Mouse (Mus musculus) stomach, postnatal 0 days (tissue): ENCODE results near the gene Duox2. TPM values are rescaled to one million over a fixed set of nuclear protein-coding genes. Genes with fewer than 3 reads are reported as not detected.

Source experiments
- ATAC-seq: fragments of 200-750 bp; cut with Nextera tagmentation; 2 replicates; pipeline ENCODE4 v1.8.0; 2017; ENCODE audit not compliant: low FRiP score, low TSS enrichment
- DNase-seq: peaks from one replicate; pipeline ENCODE4 v3.0.0-alpha.2; 2016; ENCODE audit warnings: low spot score
- H3K27ac ChIP-seq: fragments of 300-500 bp; sonication (generic); replicated peaks from 2 replicates; pipeline ENCODE4 v1.5.1; 2014; ENCODE audit warnings: mild to moderate bottlenecking, control low read depth
- H3K27me3 ChIP-seq: fragments of 300-500 bp; sonication (generic); 2 replicates; pipeline ENCODE4 v1.6.1; 2014; ENCODE audit warnings: low read length; ENCODE audit not compliant: control insufficient read depth, insufficient read depth
- H3K36me3 ChIP-seq: fragments of 300-500 bp; sonication (generic); 2 replicates; pipeline ENCODE4 v1.6.1; 2014; ENCODE audit warnings: low read length, mixed read lengths; ENCODE audit not compliant: control insufficient read depth, insufficient read depth
- H3K4me1 ChIP-seq: fragments of 300-500 bp; sonication (generic); replicated peaks from 2 replicates; pipeline ENCODE4 v1.6.1; 2014; ENCODE audit warnings: antibody characterized with exemption; ENCODE audit not compliant: control insufficient read depth, insufficient read depth
- H3K4me2 ChIP-seq: fragments of 300-500 bp; sonication (generic); replicated peaks from 2 replicates; pipeline ENCODE4 v1.6.1; 2014; ENCODE audit warnings: low read depth, mild to moderate bottlenecking, control low read depth, moderate library complexity
- H3K4me3 ChIP-seq: fragments of 300-500 bp; sonication (generic); 2 replicates; pipeline ENCODE4 v1.5.1; 2014; ENCODE audit warnings: low read depth, low read length, control low read depth
- H3K9ac ChIP-seq: fragments of 300-500 bp; sonication (generic); 2 replicates; pipeline ENCODE4 v1.6.1; 2014; ENCODE audit warnings: mild to moderate bottlenecking, low read length, control low read depth, mixed read lengths
- H3K9me3 ChIP-seq: fragments of 300-500 bp; sonication (generic); 2 replicates; pipeline ENCODE4 v1.6.1; 2016; ENCODE audit warnings: low read length; ENCODE audit not compliant: control insufficient read depth
- CTCF ChIP-seq: IDR thresholded peaks from 2 replicates; pipeline ENCODE4 v1.5.1; 2016; ENCODE audit warnings: antibody characterized with exemption, low read depth, mild to moderate bottlenecking, moderate library complexity
- EP300 ChIP-seq: optimal IDR thresholded peaks from 2 replicates; pipeline ENCODE3; 2016; ENCODE audit warnings: antibody characterized with exemption
- WGBS: fragments of 180-500 bp; shearing (Covaris S2); extraction: QIAGEN DNeasy Blood & Tissue Kit; methylation state at CpG from one replicate; pipeline ENCODE4 v1.1.7; 2014; 5-methylcytosine and 5-hydroxymethylcytosine counted together
- polyA plus RNA-seq: library from polyadenylated mRNA; unstranded; fragments of >200 nt; fragmentation: Nextera tagmentation; extraction: Ambion mirVana; gene quantifications from 2 replicates; pipeline ENCODE4 v1.2.1, GENCODE M21; 2015

Gene Duox2
- polyA plus RNA-seq, 1 experiment from 2014 or later = 15.2 TPM

GRCm38 (mm10) chr2:122241226-122241625, 57.0 kb downstream of the Duox2 start:
- Histone ChIP-seq H3K36me3 (no peaks in the 10 kb centered on the region), H3K27me3 (no peaks in the 10 kb centered on the region), H3K4me2 (no peak overlapping the region), H3K27ac (no peak overlapping the region), H3K9ac (no peak overlapping the region), H3K9me3 (no peaks in the 10 kb centered on the region), H3K4me3 (no peak overlapping the region), H3K4me1 (no peaks in the 10 kb centered on the region)
- no peak for DNase-seq
- no peak for ATAC-seq
- TF ChIP-seq EP300 = no peak
- WGBS = 89% methylated on average over 4 of the region's 4 CpGs

- Histone ChIP-seq H3K36me3 (no peaks in the 10 kb centered on the region), H3K4me1 (no peaks in the 10 kb centered on the region), H3K4me2 (no peak overlapping the region), H3K27ac (no peak overlapping the region), H3K27me3 (no peaks in the 10 kb centered on the region), H3K4me3 (no peak overlapping the region), H3K9ac (no peak overlapping the region), H3K9me3 (no peaks in the 10 kb centered on the region)
- no peak for DNase-seq
- ATAC-seq = no peak
- no peak for TF ChIP-seq EP300
Observed at GRCm38 (mm10) chr2:122240735-122241134, 57.5 kb downstream of the Duox2 start.

DNA sequence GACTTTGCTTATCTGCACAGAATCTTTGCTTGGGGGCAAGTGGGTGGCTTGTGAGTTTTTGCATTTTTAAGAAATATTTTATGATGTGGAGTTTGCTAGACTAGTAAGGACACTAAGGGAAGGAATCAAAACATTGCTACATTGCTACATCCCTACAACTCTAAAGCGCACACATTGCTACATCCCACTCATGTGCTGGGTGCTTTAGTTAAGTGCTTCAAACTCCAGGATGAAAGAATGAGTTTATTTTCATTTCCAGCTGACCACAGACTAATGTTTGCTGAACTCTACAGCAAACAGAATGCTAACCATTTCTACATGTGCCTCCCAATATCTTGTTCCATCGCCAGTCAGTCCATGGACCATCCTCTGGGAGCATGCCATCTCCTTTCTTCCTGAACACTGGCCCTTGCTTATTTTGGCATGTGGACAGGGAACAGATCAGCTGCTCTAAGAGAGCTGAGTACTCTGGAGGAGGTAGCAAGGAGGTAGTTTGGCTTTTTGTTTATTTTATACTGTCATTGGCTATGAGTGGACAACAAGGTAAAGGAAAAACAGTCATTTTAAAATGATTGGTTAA, 60.3 kb downstream of the Duox2 start:
- Histone ChIP-seq H3K27ac (no peak overlapping the region), H3K4me1 (no peaks in the 10 kb centered on the region), H3K9me3 (no peaks in the 10 kb centered on the region), H3K9ac (no peak overlapping the region), H3K4me3 (no peak overlapping the region), H3K36me3 (no peaks in the 10 kb centered on the region), H3K4me2 (no peak overlapping the region), H3K27me3 (no peaks in the 10 kb centered on the region)
- ATAC-seq = no peak
- 84% methylated on average over 2 of the region's 2 CpGs for WGBS
- no peak for DNase-seq
- TF ChIP-seq EP300 (no peak), CTCF (no peak)

GRCm38 (mm10) chr2:122236321-122236720, 61.9 kb downstream of the Duox2 start:
- no peaks in the 10 kb centered on the region for H3K4me1 ChIP-seq
- no peak for DNase-seq
- H3K9me3 ChIP-seq = no peaks in the 10 kb centered on the region
- no peaks in the 10 kb centered on the region for H3K27me3 ChIP-seq
- H3K9ac ChIP-seq = no peak overlapping the region
- H3K4me3 ChIP-seq = no peak overlapping the region
- H3K27ac ChIP-seq = no peak overlapping the region
- no peak for ATAC-seq
- H3K4me2 ChIP-seq = no peak overlapping the region
- H3K36me3 ChIP-seq = no peaks in the 10 kb centered on the region
- TF ChIP-seq CTCF (no peak), EP300 (no peak)

- Histone ChIP-seq H3K9ac (peak overlapping the region; percentile 64; the same call in 1 of the 2 replicates), H3K27me3 (no peaks in the 10 kb centered on the region), H3K36me3 (no peaks in the 10 kb centered on the region), H3K27ac (no peak overlapping the region), H3K4me1 (no peaks in the 10 kb centered on the region), H3K4me2 (peak overlapping the region; percentile 81), H3K9me3 (no peaks in the 10 kb centered on the region), H3K4me3 (peak overlapping the region; percentile 59; the same call in 1 of the 2 replicates)
- TF ChIP-seq EP300 = no peak
- TF ChIP-seq CTCF = no peak
- ATAC-seq (no peak), DNase-seq (no peak)
- WGBS = 70% methylated on average over 2 of the region's 2 CpGs
Observed at GRCm38 (mm10) chr2:122235425-122235824, 62.8 kb downstream of the Duox2 start.

DNA sequence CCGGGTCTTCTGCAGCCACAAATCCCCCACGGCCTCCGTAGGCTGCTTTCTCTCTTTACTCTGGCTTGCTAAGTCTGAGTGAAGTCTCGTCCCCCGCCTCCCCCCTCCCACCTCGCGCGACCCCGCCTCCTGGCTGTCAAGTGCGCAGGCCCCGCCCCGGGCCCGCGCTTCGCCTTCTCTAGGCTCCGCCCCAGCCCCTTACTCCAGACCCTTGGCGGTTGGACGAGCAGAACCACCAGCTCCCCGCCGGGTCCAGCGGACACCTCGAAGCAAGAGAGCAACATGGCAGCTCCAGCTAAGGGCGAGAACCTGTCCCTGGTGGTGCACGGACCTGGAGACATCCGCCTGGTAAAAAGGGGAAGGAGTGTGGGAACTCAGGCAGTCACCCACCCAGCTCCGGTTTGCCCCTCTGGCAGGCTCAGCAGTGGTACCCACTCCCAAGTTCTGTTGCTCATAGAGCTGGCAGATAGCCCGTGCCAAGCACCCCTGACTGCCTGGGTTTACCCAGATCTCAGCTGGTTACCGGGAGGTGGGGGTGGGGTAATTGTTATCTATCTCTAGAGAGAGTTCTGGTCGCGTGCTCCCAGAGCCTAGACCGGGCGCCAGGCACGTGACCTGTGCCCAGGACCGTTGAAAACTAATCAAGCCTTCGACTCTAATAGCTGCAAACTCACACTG, 63.5 kb downstream of the Duox2 start, which contains the start of gene Sord:
Sord (plus strand) TSS at position 139 of the 678 bp plus-strand sequence.
- H3K4me1 ChIP-seq = no peaks in the 10 kb centered on the region
- H3K36me3 ChIP-seq = no peaks in the 10 kb centered on the region
- DNase-seq (peak; percentile 81), ATAC-seq (peak; percentile 77)
- H3K4me3 ChIP-seq = peak within 1 kb of the TSS; percentile 59
- TF ChIP-seq CTCF = no peak
- no peak for TF ChIP-seq EP300
- peak within 1 kb of the TSS; percentile 64 for H3K9ac ChIP-seq
- H3K27ac ChIP-seq = peak within 1 kb of the TSS; percentile 58; the same call in 1 of the 2 replicates
- H3K4me2 ChIP-seq = peak within 1 kb of the TSS; percentile 81
- no peaks in the 10 kb centered on the region for H3K9me3 ChIP-seq
- H3K27me3 ChIP-seq = no peaks in the 10 kb centered on the region
- WGBS = 2% methylated on average over 35 of the region's 35 CpGs
